ENCODE assay signal across 32 mouse cellular contexts in the genomic region with DNA sequence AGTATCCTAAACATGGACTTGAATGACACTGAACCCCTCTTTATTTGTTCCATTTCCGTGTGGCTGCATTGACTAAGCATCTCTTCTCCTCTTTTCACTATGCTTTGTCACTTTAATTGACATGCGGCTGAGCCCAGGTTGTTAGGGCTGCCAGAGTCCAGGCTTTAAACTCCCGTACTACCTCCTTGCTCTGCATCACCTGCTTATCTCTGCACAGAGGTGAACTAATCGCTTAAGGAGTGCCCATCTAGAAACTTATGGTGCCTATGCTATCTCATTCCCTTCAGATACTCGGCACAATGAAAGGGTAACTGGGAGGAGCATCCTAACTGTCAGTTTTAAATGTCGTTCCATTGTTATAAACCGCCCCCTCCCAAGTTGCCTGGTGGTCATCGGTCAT.
"Had no signal": no experiment of that assay in that cellular context is flagged by ENCODE, and none has a peak within 500 bp of the region (broad histone marks: within the 10 kb centered on the region; RNA-seq: fewer than 3 reads in every experiment).

No protein-coding gene starts in this region.

- H3K36me3 ChIP-seq: limb, embryonic 10.5 days; limb, embryonic 12.5 days; limb, embryonic 13.5 days; limb, embryonic 15.5 days; liver, embryonic 12.5 days; liver, embryonic 13.5 days; liver, embryonic 15.5 days; lung, embryonic 15.5 days; midbrain, embryonic 10.5 days; midbrain, embryonic 12.5 days; midbrain, embryonic 13.5 days; midbrain, embryonic 15.5 days; neural tube, embryonic 12.5 days had no signal

- H3K27ac ChIP-seq: limb, embryonic 10.5 days; limb, embryonic 12.5 days; limb, embryonic 13.5 days; limb, embryonic 15.5 days; liver, embryonic 12.5 days; liver, embryonic 13.5 days; liver, embryonic 14.5 days; liver, embryonic 15.5 days; lung, embryonic 15.5 days; macrophage; midbrain, embryonic 10.5 days; midbrain, embryonic 12.5 days; midbrain, embryonic 13.5 days; midbrain, embryonic 15.5 days; neural tube, embryonic 12.5 days had no signal

- ATAC-seq: liver, embryonic 12.5 days; liver, postnatal 0 days; lung, postnatal 0 days; midbrain, embryonic 13.5 days; midbrain, embryonic 15.5 days; midbrain, embryonic 16.5 days had no signal

- DNase-seq: left cerebral cortex, postnatal 4 days; liver; liver, embryonic 13.5 days; liver, postnatal 0 days; lung, adult 18-20 months; lung, adult 2 months; lung, embryonic 14.5 days; lung, postnatal 10 days; lung, postnatal 14 days; lung, postnatal 36 days; lung, postnatal 4 days; midbrain, embryonic 14.5 days had no signal

- H3K9me3 ChIP-seq: limb, embryonic 10.5 days; limb, embryonic 12.5 days; limb, embryonic 13.5 days; limb, embryonic 15.5 days; liver, embryonic 12.5 days; liver, embryonic 13.5 days; liver, embryonic 15.5 days; lung, embryonic 15.5 days; midbrain, embryonic 10.5 days; midbrain, embryonic 12.5 days; midbrain, embryonic 13.5 days; midbrain, embryonic 15.5 days; neural tube, embryonic 12.5 days had no signal

- H3K4me1 ChIP-seq: limb, embryonic 10.5 days; limb, embryonic 12.5 days; limb, embryonic 13.5 days; limb, embryonic 15.5 days; liver, embryonic 12.5 days; liver, embryonic 13.5 days; liver, embryonic 15.5 days; lung, embryonic 15.5 days; megakaryocyte, embryonic 14.5 days; midbrain, embryonic 10.5 days; midbrain, embryonic 12.5 days; midbrain, embryonic 13.5 days; midbrain, embryonic 15.5 days; neural tube, embryonic 12.5 days had no signal

- H3K4me2 ChIP-seq: limb, embryonic 12.5 days; limb, embryonic 13.5 days; limb, embryonic 15.5 days; liver, embryonic 11.5 days; liver, embryonic 12.5 days; liver, embryonic 13.5 days; liver, embryonic 15.5 days; lung, embryonic 14.5 days; lung, embryonic 15.5 days; midbrain, embryonic 11.5 days; midbrain, embryonic 12.5 days; midbrain, embryonic 13.5 days; midbrain, embryonic 15.5 days; neural tube, embryonic 12.5 days had no signal

- H3K27me3 ChIP-seq: limb, embryonic 12.5 days; limb, embryonic 13.5 days; limb, embryonic 15.5 days; liver, embryonic 12.5 days; liver, embryonic 13.5 days; liver, embryonic 15.5 days; lung, embryonic 15.5 days; megakaryocyte, embryonic 14.5 days; midbrain, embryonic 15.5 days; neural tube, embryonic 12.5 days had no signal

- H3K9ac ChIP-seq: limb, embryonic 12.5 days; limb, embryonic 13.5 days; limb, embryonic 15.5 days; liver, embryonic 12.5 days; liver, embryonic 13.5 days; liver, embryonic 14.5 days; liver, embryonic 15.5 days; liver, postnatal 0 days; lung, embryonic 14.5 days; lung, embryonic 15.5 days; midbrain, embryonic 12.5 days; midbrain, embryonic 13.5 days; midbrain, embryonic 15.5 days; neural tube, embryonic 12.5 days had no signal

- H3K4me3 ChIP-seq: limb, embryonic 10.5 days; limb, embryonic 12.5 days; limb, embryonic 13.5 days; limb, embryonic 15.5 days; liver, embryonic 12.5 days; liver, embryonic 13.5 days; liver, embryonic 15.5 days; lung, embryonic 15.5 days; megakaryocyte, embryonic 14.5 days; midbrain, embryonic 10.5 days; midbrain, embryonic 12.5 days; midbrain, embryonic 13.5 days; midbrain, embryonic 15.5 days; myocyte; neural tube, embryonic 12.5 days had no signal
